Mouse (Mus musculus): Measurements from ENCODE around the gene Ppp2r5b. TPM values are rescaled to one million over a fixed set of nuclear protein-coding genes. Genes with fewer than 3 reads are reported as not detected.

The Ppp2r5b gene
- polyA plus RNA-seq (2012; rRNA removed; ENCODE audit: low replicate concordance), result 76.3 and 129 TPM in 2 replicates

DNA sequence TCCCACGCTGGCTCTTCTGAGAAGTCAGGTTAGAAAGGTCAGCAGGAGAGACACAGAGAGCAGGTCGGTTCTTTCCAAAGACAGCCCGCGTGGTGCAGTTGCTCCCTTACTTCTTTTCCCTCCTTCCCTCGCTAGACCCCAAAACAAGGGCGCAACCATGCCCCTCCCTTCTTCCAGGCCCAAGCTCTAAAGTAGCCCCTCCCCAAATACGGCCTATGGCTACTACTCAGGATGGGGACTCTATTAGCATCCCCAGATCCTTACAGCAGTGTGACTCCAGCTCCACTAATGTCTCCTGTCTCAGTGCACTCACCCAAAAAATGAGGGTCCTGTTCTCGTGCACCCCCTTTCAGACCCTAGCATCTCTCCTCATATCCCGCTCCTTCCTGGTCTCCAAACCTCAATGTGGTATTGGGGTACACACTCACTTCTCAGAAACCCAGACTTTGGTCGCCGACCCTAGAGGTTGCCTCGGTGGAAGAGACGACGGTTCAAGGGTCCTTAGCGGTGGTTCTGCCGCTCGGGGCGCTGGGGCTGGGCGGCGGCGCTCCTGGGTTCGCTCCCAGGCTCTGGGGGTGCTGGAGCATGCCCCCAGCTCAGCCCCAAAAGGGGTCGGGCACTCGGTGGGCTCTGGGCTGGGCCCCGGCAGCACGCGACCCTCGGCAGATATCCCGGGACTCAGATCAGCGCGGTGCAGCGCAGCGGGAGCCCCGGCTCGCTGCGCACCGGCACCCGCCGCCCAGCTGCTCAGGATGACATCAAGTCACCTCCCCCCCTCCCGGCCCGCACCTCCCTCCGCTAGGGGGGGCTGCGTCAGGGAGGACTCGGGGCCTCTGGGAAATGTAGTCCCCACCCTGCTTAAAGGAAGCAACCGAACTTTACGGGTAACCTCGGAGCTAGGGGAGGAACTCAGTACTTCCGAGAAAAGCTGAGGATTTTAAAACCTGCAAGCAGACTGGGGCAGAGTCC lies at the start of gene Ppp2r5b:
TSS of gene Ppp2r5b (minus strand) at position 789 of the 969 bp plus-strand sequence.

GRCm38 (mm10) chr19:6276426-6277421 lies 41.1 kb upstream of the Ppp2r5b start, which contains the start of gene Ehd1:
TSS of gene Ehd1 (plus strand) at chr19:6276725.

DNA sequence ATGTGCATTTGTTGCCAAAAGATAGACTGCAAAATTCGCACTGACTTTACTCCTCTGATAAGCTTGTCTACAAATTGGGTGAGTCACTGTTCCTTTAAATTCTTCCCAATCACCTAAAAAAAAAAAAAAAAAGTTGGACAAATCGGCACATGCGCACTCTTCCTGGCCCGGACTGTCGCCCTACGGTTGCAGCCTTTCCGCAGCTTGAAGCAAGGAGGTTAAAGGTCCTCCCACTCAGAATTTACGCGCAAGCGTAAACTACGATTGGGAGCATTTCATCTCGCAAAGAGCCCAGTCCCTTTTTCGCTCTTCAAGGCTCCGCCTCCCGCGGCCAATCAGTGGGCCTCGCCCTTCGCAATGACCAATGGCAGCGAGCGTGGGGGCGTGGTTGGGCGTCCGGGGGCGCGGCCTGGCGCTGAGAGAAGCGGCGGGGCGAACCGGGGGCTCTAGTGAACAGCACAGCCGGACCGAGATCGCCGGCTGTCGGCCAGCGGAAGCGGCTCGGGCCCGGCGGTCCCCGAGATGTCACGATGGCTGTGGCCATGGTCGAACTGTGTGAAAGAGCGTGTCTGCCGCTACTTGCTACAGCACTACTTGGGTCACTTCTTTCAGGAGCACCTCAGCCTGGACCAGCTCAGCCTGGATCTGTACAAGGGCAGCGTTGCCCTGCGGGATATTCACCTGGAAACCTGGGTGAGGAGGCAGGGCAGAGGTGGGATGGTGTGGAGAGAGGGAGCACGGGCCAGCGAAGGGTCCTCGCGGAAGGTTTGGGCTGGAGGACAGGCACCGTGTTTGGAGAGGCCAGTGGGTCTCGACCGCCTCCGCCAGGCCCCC lies 5.8 kb upstream of the Ppp2r5b start, which contains the start of gene Atg2a:
TSS of gene Atg2a (plus strand) at position 395 of the 834 bp plus-strand sequence.

DNA sequence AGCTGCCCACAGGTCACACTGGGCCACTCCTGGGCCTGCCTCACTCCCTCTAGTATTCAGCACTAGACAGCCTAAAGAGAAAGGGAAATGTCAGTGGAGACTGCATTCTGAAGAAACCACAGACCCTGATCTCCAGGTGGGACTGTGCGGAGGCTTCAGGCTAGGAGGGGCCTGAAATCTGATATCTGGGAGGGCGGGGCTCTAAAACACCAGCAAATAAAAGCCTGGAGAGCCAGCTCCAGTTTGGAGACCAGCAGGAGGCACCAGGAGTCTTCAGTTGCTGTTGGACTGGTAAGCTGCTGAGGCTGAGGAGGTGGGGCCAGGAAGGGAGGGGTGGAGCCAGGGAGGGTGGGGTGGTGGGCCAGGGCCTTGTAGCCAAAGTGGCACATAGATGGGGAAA lies 9.5 kb downstream of the Ppp2r5b start, which contains the start of gene Gpha2:
TSS of gene Gpha2 (plus strand) at position 246 of the 400 bp plus-strand sequence.

GRCm38 (mm10) chr19:6184131-6184530 lies 51.5 kb downstream of the Ppp2r5b start, which contains the start of gene Majin:
TSS of gene Majin (plus strand) at chr19:6184388.

Other genes starting within 250 kb of the Ppp2r5b start
- gene Slc22a20, start 249.7 kb downstream of the Ppp2r5b start, polyA plus RNA-seq (2012; rRNA removed; ENCODE audit: low replicate concordance), result not detected in 2 replicates
- gene Capn1, start 220.0 kb downstream of the Ppp2r5b start, polyA plus RNA-seq (2012; rRNA removed; ENCODE audit: low replicate concordance), result 64.2 and 65.9 TPM in 2 replicates
- gene Syvn1, start 189.3 kb downstream of the Ppp2r5b start, polyA plus RNA-seq (2012; rRNA removed; ENCODE audit: low replicate concordance), result 54.9 and 85.1 TPM in 2 replicates
- gene Mrpl49, start 178.1 kb downstream of the Ppp2r5b start, polyA plus RNA-seq (2012; rRNA removed; ENCODE audit: low replicate concordance), result 14.1 and 24.4 TPM in 2 replicates
- 1,145 and 2,495 TPM in 2 replicates for gene Fau, start 178.0 kb downstream of the Ppp2r5b start, polyA plus RNA-seq (2012; rRNA removed; ENCODE audit: low replicate concordance)
- gene Znhit2, start 174.7 kb downstream of the Ppp2r5b start, polyA plus RNA-seq (2012; rRNA removed; ENCODE audit: low replicate concordance), result 40.9 and 104 TPM in 2 replicates
- 37.7 and 55.5 TPM in 2 replicates for gene Tm7sf2, start 167.5 kb downstream of the Ppp2r5b start, polyA plus RNA-seq (2012; rRNA removed; ENCODE audit: low replicate concordance)
- gene Vps51, start 158.6 kb downstream of the Ppp2r5b start, polyA plus RNA-seq (2012; rRNA removed; ENCODE audit: low replicate concordance), result 71.5 and 79.3 TPM in 2 replicates
- 0.68 TPM in 1 of 2 replicates, not detected in the other for gene Tmem262, start 155.8 kb downstream of the Ppp2r5b start, polyA plus RNA-seq (2012; rRNA removed; ENCODE audit: low replicate concordance)
- gene Gm28374, start 153.6 kb downstream of the Ppp2r5b start, polyA plus RNA-seq (2012; rRNA removed; ENCODE audit: low replicate concordance), result 0.51 TPM in 1 of 2 replicates, not detected in the other
- gene Zfpl1, start 150.9 kb downstream of the Ppp2r5b start, polyA plus RNA-seq (2012; rRNA removed; ENCODE audit: low replicate concordance), result 101 and 107 TPM in 2 replicates
- 0.92 and 0.93 TPM in 2 replicates for gene Cdca5, start 150.9 kb downstream of the Ppp2r5b start, polyA plus RNA-seq (2012; rRNA removed; ENCODE audit: low replicate concordance)
- gene AC131692.1, start 141.5 kb downstream of the Ppp2r5b start, polyA plus RNA-seq (2012; rRNA removed; ENCODE audit: low replicate concordance), result not detected in 2 replicates
- 0.19 and 0.37 TPM in 2 replicates for gene Naaladl1, start 130.1 kb downstream of the Ppp2r5b start, polyA plus RNA-seq (2012; rRNA removed; ENCODE audit: low replicate concordance)
- gene Sac3d1, start 117.2 kb downstream of the Ppp2r5b start, polyA plus RNA-seq (2012; rRNA removed; ENCODE audit: low replicate concordance), result 22.6 and 60.4 TPM in 2 replicates
- gene Snx15, start 107.6 kb downstream of the Ppp2r5b start, polyA plus RNA-seq (2012; rRNA removed; ENCODE audit: low replicate concordance), result 37.7 and 57.2 TPM in 2 replicates
- gene Batf2, start 94.9 kb downstream of the Ppp2r5b start, polyA plus RNA-seq (2012; rRNA removed; ENCODE audit: low replicate concordance), result 7.9 and 11.2 TPM in 2 replicates
- gene Arl2, start 94.3 kb downstream of the Ppp2r5b start, polyA plus RNA-seq (2012; rRNA removed; ENCODE audit: low replicate concordance), result 175 and 200 TPM in 2 replicates
- gene Majin, start 51.5 kb downstream of the Ppp2r5b start, polyA plus RNA-seq (2012; rRNA removed; ENCODE audit: low replicate concordance), result 0.11 TPM in 1 of 2 replicates, not detected in the other
- gene Gpha2, start 9.5 kb downstream of the Ppp2r5b start, polyA plus RNA-seq (2012; rRNA removed; ENCODE audit: low replicate concordance), result 0.78 and 1.8 TPM in 2 replicates
- 50.4 and 85.0 TPM in 2 replicates for gene Atg2a, start 5.8 kb upstream of the Ppp2r5b start, polyA plus RNA-seq (2012; rRNA removed; ENCODE audit: low replicate concordance)
- 203 and 545 TPM in 2 replicates for gene Ehd1, start 40.9 kb upstream of the Ppp2r5b start, polyA plus RNA-seq (2012; rRNA removed; ENCODE audit: low replicate concordance)
- 10.9 and 19.0 TPM in 2 replicates for gene Cdc42bpg, start 70.6 kb upstream of the Ppp2r5b start, polyA plus RNA-seq (2012; rRNA removed; ENCODE audit: low replicate concordance)
- gene Men1, start 99.1 kb upstream of the Ppp2r5b start, polyA plus RNA-seq (2012; rRNA removed; ENCODE audit: low replicate concordance), result 43.7 and 71.6 TPM in 2 replicates
- 179 and 444 TPM in 2 replicates for gene Map4k2, start 105.3 kb upstream of the Ppp2r5b start, polyA plus RNA-seq (2012; rRNA removed; ENCODE audit: low replicate concordance)
- gene Sf1, start 127.8 kb upstream of the Ppp2r5b start, polyA plus RNA-seq (2012; rRNA removed; ENCODE audit: low replicate concordance), result 102 and 381 TPM in 2 replicates
- 4.9 and 1,127 TPM in 2 replicates for gene Pygm, start 148.5 kb upstream of the Ppp2r5b start, polyA plus RNA-seq (2012; rRNA removed; ENCODE audit: low replicate concordance)
- gene Rasgrp2, start 163.5 kb upstream of the Ppp2r5b start, polyA plus RNA-seq (2012; rRNA removed; ENCODE audit: low replicate concordance), result 172 and 331 TPM in 2 replicates
- 1.6 and 3.3 TPM in 2 replicates for gene Nrxn2, start 182.9 kb upstream of the Ppp2r5b start, polyA plus RNA-seq (2012; rRNA removed; ENCODE audit: low replicate concordance)

Data from mammary gland, adult 2 months (tissue).